Mouse (Mus musculus): ENCODE measurements around the gene Akap2.

GRCm38 (mm10) chr4:57735426-57735825, 18.0 kb downstream of the Akap2 start:
- TF ChIP-seq POLR2A (IDR thresholded peaks at IDR 0.05; ENCODE audit: insufficient read length, low read depth) (no peak), USF1 (IDR thresholded peaks at IDR 0.05; ENCODE audit: low read depth) (no peak), MAX (IDR thresholded peaks at IDR 0.05; ENCODE audit: low read depth) (no peak), E2F4 (IDR thresholded peaks at IDR 0.05; ENCODE audit: insufficient read depth) (no peak), SRF (IDR thresholded peaks at IDR 0.05; ENCODE audit: control insufficient read depth, insufficient read length, low read depth) (no peak), POLR2AphosphoS2 (IDR thresholded peaks at IDR 0.05; ENCODE audit: insufficient read length, low read depth) (no peak), CEBPB (IDR thresholded peaks at IDR 0.05; ENCODE audit: insufficient read depth, poor library complexity, severe bottlenecking) (0 out of 2 replicates have a peak, but pooled peaks have one; percentile 37), MYOD1 (IDR thresholded peaks at IDR 0.05; ENCODE audit: control insufficient read depth in 1 of 3, insufficient read length in 2 of 3, low read depth in 2 of 3) (peak in 1 of 3 experiments; percentile 31), TCF12 (IDR thresholded peaks at IDR 0.05; ENCODE audit: insufficient read depth, poor library complexity, severe bottlenecking) (no peak), MYOG (IDR thresholded peaks at IDR 0.05; ENCODE audit: control insufficient read depth in 1 of 3, insufficient read depth in 1 of 3, insufficient read length in 2 of 3, low read depth in 2 of 3) (no peak), REST (IDR thresholded peaks at IDR 0.05; ENCODE audit: insufficient read depth, insufficient read length) (no peak), TCF3 (IDR thresholded peaks at IDR 0.05; ENCODE audit: insufficient read length, low read depth) (no peak)
